Mouse (Mus musculus) C2C12 (cell line): ENCODE data around the gene Chid1. TPM values are rescaled to one million over a fixed set of nuclear protein-coding genes. Genes with fewer than 3 reads are reported as not detected.

Experiments used
- H3K27me3 ChIP-seq: one replicate; pipeline ENCODE4 v1.6.1; 2011; ENCODE audit not compliant: control insufficient read depth, insufficient read depth, insufficient read length
- H3K36me3 ChIP-seq: one replicate; pipeline ENCODE4 v1.6.1; 2011; ENCODE audit not compliant: control insufficient read depth, insufficient read depth
- H3K4me3 ChIP-seq: one replicate; pipeline ENCODE4 v1.5.1; 2011; ENCODE audit warnings: mild to moderate bottlenecking, control low read depth; ENCODE audit not compliant: poor library complexity, insufficient read depth, severe bottlenecking
- H3K79me2 ChIP-seq: one replicate; pipeline ENCODE4 v1.6.1; 2011; ENCODE audit not compliant: control insufficient read depth, insufficient read depth
- H3K79me3 ChIP-seq: one replicate; pipeline ENCODE4 v1.6.1; 2011; ENCODE audit warnings: low read depth, control low read depth
- H3ac ChIP-seq: one replicate; pipeline ENCODE3; 2011; ENCODE audit warnings: low read depth; ENCODE audit not compliant: control insufficient read depth, insufficient read length
- CEBPB ChIP-seq: IDR thresholded peaks from one replicate; pipeline ENCODE4 v1.6.1; 2011; ENCODE audit warnings: low read depth, mild to moderate bottlenecking, control low read depth, moderate library complexity
- CTCF ChIP-seq: IDR thresholded peaks from one replicate; pipeline ENCODE4 v1.5.1; 2011; ENCODE audit not compliant: control insufficient read depth, insufficient read depth, insufficient read length
- FOSL1 ChIP-seq: IDR thresholded peaks from one replicate; pipeline ENCODE4 v1.8.0; 2011; ENCODE audit warnings: mild to moderate bottlenecking, low read length; ENCODE audit not compliant: poor library complexity, insufficient read depth, severe bottlenecking
- MAX ChIP-seq: IDR thresholded peaks from one replicate; pipeline ENCODE4 v1.6.1; 2011; ENCODE audit warnings: mild to moderate bottlenecking, control low read depth
- MYOD1 ChIP-seq: IDR thresholded peaks from one replicate; pipeline ENCODE4 v1.6.1; 2011; ENCODE audit warnings: low read depth; ENCODE audit not compliant: control insufficient read depth, insufficient read length
- MYOG ChIP-seq: IDR thresholded peaks from one replicate; pipeline ENCODE4 v1.6.1; 2011; ENCODE audit not compliant: control insufficient read depth, insufficient read length; ENCODE audit errors: extremely low read depth
- USF1 ChIP-seq: IDR thresholded peaks from one replicate; pipeline ENCODE4 v1.6.1; 2011; ENCODE audit warnings: low read depth, mild to moderate bottlenecking, control low read depth, moderate library complexity
- polyA plus RNA-seq: library from polyadenylated mRNA; unstranded; fragments of >200 nt; fragmentation: generic; extraction: Trizol; gene quantifications from one replicate; pipeline ENCODE4 v1.2.1, GENCODE M21; 2012; ENCODE audit warnings: missing spikeins

The Chid1 gene
- polyA plus RNA-seq, 1 experiment = 27.4 TPM

DNA sequence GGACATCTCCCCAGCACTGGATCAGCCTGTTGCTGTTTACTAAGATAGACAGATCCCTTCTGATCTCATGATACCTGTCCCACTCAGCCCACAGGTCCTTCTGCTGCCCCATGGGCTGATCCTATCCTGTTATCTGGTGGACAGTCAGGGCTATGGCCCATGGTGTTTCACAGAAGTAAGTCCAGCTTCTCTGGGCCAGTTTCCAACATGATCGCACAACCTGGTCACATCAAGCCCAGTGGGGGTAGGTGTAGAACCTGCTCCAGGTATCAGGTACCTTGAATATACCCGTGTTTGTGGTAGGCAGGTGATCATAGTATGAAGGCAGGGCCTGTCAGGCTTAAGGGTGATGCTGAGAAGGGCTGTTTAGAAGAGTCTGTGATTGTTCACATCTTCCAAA, 44.3 kb downstream of the Chid1 start:
- no peak overlapping the region for H3K4me3 ChIP-seq
- no peak overlapping the region for H3ac ChIP-seq
- peaks cover 28% of the 10 kb centered on the region for H3K36me3 ChIP-seq
- H3K79me2 ChIP-seq = no peaks in the 10 kb centered on the region
- no peaks in the 10 kb centered on the region for H3K79me3 ChIP-seq
- no peak for TF ChIP-seq CEBPB
- no peaks in the 10 kb centered on the region for H3K27me3 ChIP-seq

DNA sequence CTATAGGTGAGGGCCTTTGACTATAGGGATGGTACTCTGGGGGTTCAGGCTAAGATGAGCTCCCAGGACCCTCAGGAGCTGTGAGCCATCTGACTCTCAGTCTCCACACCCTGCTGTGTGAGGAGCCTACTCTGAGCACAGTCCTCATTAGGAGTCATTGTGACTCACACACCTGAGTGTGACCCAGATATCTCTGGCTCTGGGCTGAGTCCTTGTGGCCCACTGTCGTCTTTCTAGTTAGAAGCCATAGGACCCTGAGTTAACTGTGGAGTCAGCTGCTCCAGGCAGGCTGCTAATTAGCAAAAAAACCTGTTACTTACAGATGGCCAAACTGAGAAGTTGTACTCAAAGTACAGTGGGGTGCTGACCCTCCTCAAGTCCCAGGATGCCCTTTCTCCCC, 45.9 kb downstream of the Chid1 start:
- no peak for TF ChIP-seq USF1
- TF ChIP-seq MAX = no peak
- TF ChIP-seq MYOD1 = no peak
- TF ChIP-seq CTCF = no peak
- TF ChIP-seq MYOG = no peak
- TF ChIP-seq CEBPB = no peak
- no peaks in the 10 kb centered on the region for H3K27me3 ChIP-seq
- no peaks in the 10 kb centered on the region for H3K79me3 ChIP-seq
- no peaks in the 10 kb centered on the region for H3K79me2 ChIP-seq
- no peak overlapping the region for H3ac ChIP-seq
- no peak overlapping the region for H3K4me3 ChIP-seq
- H3K36me3 ChIP-seq = peaks cover 42% of the 10 kb centered on the region

DNA sequence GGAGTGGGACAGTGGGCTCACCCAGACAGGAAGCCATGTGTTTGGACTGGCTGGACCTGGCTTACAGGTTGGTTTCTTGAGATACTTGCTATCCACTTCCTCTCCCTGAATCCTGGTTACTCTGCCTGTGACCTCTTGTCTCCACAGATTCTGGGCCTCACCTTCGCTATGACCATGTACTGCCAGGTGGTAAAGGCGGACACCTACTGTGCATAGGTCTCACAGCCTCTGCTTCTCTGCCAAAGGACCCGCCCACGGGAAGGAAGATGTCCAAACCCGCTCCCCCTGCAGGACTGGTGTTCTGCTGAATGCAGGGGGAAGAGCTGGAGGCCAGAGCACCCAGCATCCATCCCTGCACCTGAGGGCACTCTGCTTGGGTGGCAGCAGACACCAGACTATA, 46.9 kb downstream of the Chid1 start:
- Histone ChIP-seq H3ac (no peak overlapping the region), H3K36me3 (peaks cover 48% of the 10 kb centered on the region), H3K27me3 (no peaks in the 10 kb centered on the region), H3K79me2 (peaks cover 5% of the 10 kb centered on the region), H3K4me3 (no peak overlapping the region), H3K79me3 (peaks cover 3% of the 10 kb centered on the region)
- TF ChIP-seq FOSL1 (no peak), USF1 (no peak), MYOD1 (no peak), CEBPB (no peak), MYOG (no peak), CTCF (no peak), MAX (no peak)

DNA sequence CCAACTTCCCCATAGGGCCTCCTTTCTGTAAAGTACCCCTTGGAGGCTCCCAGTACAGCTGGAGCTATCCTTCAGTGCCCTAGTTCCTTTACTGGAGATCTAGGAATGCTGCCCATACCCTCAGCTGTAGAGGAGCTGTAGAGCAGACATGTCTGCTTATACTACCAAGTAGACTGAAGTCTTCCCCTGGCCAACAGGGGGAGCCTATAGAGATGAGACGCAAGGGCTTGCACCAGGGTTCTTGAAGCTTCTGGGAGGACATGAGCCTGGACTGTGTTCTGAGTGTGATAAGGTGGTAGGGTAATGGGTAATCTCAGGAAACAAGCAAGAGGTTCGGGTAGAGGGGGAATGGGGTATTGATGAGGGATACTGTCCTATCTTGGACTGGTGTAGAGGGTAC, 48.5 kb downstream of the Chid1 start:
- peaks cover 10% of the 10 kb centered on the region for H3K79me2 ChIP-seq
- TF ChIP-seq MAX = no peak
- no peak for TF ChIP-seq CTCF
- no peak for TF ChIP-seq CEBPB
- no peak for TF ChIP-seq USF1
- no peak for TF ChIP-seq FOSL1
- TF ChIP-seq MYOG = no peak
- TF ChIP-seq MYOD1 = no peak
- no peak overlapping the region for H3K4me3 ChIP-seq
- no peak overlapping the region for H3ac ChIP-seq
- H3K27me3 ChIP-seq = no peaks in the 10 kb centered on the region
- peaks cover 56% of the 10 kb centered on the region for H3K36me3 ChIP-seq
- peaks cover 4% of the 10 kb centered on the region for H3K79me3 ChIP-seq

DNA sequence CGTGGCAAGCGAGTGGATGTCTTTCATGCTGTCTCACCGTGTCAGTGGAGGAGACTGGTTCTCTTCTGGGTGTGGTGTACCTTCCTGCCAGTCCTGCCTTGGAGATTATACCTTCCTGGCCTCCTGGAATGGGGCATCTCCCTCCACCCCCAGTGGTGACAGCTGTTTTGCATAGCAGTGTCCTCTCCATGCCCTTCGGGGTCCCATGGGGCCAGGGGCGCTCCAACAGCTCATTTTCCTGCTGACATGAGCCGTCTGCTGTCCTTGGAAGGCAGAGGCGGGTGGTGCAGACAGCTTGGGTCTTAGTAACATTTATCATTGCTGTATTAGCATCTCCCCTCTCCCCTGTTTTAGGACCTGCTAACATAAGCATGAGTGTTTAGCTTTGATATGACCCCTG, 52.5 kb downstream of the Chid1 start:
- TF ChIP-seq USF1 = no peak
- TF ChIP-seq CEBPB = no peak
- TF ChIP-seq FOSL1 = no peak
- no peak for TF ChIP-seq CTCF
- TF ChIP-seq MAX = no peak
- TF ChIP-seq MYOG = no peak
- no peak for TF ChIP-seq MYOD1
- Histone ChIP-seq H3K79me2 (peaks cover 41% of the 10 kb centered on the region), H3K79me3 (peaks cover 26% of the 10 kb centered on the region), H3K27me3 (no peaks in the 10 kb centered on the region), H3ac (no peak overlapping the region), H3K36me3 (peaks cover 60% of the 10 kb centered on the region), H3K4me3 (no peak overlapping the region)

DNA sequence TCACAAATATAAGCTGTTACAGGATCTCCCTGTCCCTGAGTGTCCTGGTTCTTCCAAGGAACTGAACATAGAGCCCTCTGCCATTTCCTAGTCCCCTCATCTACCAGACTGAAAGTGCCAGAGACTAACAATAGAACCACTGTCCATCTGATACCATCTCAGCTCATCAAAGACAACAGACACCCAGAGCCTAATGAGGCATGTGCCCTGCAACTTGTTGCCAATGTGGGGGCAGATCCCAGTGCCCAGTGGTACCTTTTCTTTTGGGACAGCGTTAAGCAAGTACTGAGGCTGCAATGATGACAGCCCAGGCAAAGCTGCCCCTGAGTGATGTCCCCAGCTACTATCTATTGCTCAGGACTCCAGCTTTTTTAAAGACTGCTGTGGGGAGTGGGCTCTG, 53.4 kb downstream of the Chid1 start:
- TF ChIP-seq FOSL1 = no peak
- no peak for TF ChIP-seq MYOG
- no peak for TF ChIP-seq MAX
- TF ChIP-seq MYOD1 = no peak
- TF ChIP-seq CEBPB = no peak
- no peak for TF ChIP-seq USF1
- no peak for TF ChIP-seq CTCF
- no peak overlapping the region for H3K4me3 ChIP-seq
- no peaks in the 10 kb centered on the region for H3K27me3 ChIP-seq

More for the DNA sequence above, 53.4 kb downstream of the Chid1 start:
- peaks cover 31% of the 10 kb centered on the region for H3K79me3 ChIP-seq
- H3ac ChIP-seq = no peak overlapping the region
- H3K79me2 ChIP-seq = peaks cover 50% of the 10 kb centered on the region
- H3K36me3 ChIP-seq = peaks cover 51% of the 10 kb centered on the region
